Mouse (Mus musculus): ENCODE data around the gene Hamp. TPM values are rescaled to one million over a fixed set of nuclear protein-coding genes. Genes with fewer than 3 reads are reported as not detected.
"Not testable (repeated sequence)": the region's sequence is repeated elsewhere in the genome, so short reads cannot be mapped to it uniquely, and the experiment has no call there.

Gene Hamp
- total and polyA plus RNA-seq, 2 experiments from 2014 or later = not detected

DNA sequence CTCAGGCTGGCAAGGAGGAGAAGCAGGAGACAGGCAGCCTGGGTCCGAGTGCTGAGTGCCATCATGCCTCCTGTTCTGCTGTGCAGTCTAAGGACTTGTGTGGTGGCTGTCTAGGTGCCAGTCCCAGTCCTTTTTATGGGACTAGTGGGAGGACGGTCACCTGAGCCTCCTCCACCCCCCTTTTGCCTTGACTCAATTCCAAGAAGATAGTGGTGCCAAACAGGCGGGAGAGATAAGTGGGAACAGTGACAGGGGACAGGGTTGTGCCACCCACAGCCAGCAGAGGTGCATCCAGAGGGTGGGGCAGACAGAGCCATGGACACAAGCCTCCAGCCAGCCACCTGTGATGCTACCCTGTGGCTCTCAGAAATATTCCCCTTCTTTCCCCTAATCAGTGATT is 19.8 kb downstream of the Hamp start:
- DNase-seq (ENCODE audit: low spot score) = no peak
- H3K9ac ChIP-seq (replicated peaks; ENCODE audit: low read length, poor library complexity, severe bottlenecking) = no peak overlapping the region
- TF ChIP-seq CTCF (IDR thresholded peaks at IDR 0.05) = no peak
- no peaks in the 10 kb centered on the region for H3K9me3 ChIP-seq (ENCODE audit: low read length)
- H3K4me2 ChIP-seq (ENCODE audit: low read depth, low read length, poor library complexity, severe bottlenecking) = no peak overlapping the region
- WGBS = 59% methylated on average over 3 of the region's 3 CpGs
- no peak for ATAC-seq (ENCODE audit: low FRiP score)
- H3K27me3 ChIP-seq (ENCODE audit: insufficient read depth, low read length) = no peaks in the 10 kb centered on the region
- no peak overlapping the region for H3K4me3 ChIP-seq (ENCODE audit: low read depth, low read length)
- no peaks in the 10 kb centered on the region for H3K36me3 ChIP-seq (ENCODE audit: insufficient read depth, low read length)
- H3K27ac ChIP-seq (ENCODE audit: low read depth, low read length) = no peak overlapping the region
- no peaks in the 10 kb centered on the region for H3K4me1 ChIP-seq (ENCODE audit: insufficient read depth, low read length)

DNA sequence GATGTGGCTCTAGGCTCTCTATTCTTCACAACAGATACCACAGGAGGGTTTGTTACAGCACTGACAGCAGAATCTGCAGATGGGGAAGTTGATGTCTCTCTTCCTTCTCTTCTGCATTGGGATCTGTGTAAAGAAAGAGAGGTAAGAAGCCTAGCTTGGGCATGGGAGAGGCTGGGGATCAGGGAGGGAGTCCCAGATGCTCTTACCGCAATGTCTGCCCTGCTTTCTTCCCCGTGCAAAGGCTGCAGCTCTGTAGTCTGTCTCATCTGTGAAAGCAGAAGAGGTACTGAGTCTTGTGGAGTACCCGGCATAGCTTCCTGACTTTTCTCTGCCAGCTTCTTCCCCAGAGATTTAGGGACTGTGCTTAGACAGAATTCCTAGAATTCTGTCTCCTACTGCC is 21.3 kb downstream of the Hamp start:
- not testable (repeated sequence) for DNase-seq (ENCODE audit: low spot score); H3K27ac ChIP-seq (ENCODE audit: low read depth, low read length); H3K9me3 ChIP-seq (ENCODE audit: low read length); H3K27me3 ChIP-seq (ENCODE audit: insufficient read depth, low read length); H3K36me3 ChIP-seq (ENCODE audit: insufficient read depth, low read length); ATAC-seq (ENCODE audit: low FRiP score); H3K4me3 ChIP-seq (ENCODE audit: low read depth, low read length); H3K4me2 ChIP-seq (ENCODE audit: low read depth, low read length, poor library complexity, severe bottlenecking); H3K9ac ChIP-seq (replicated peaks; ENCODE audit: low read length, poor library complexity, severe bottlenecking); H3K4me1 ChIP-seq (ENCODE audit: insufficient read depth, low read length)
- WGBS = 58% methylated on average over 3 of the region's 3 CpGs

DNA sequence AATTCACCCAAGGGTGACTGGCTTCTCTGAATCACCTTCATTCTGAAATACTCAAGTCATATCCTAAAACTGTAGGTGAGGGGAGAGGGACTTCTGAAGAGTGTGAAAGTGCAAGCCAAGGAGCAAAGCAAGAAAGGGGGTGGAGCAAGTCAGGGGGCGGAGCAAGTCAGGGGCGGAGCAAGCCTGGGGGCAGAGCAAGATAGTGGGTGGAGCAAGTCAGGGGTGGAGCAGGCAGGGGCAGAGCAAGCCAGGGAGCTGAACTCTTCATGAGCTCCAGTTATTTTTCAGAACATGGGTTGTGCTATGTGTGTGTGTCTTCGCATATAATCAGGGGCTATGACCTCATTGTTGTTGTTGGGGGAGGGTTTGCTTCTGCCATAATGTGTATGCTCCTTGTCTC is 23.6 kb downstream of the Hamp start:
- H3K4me1 ChIP-seq (ENCODE audit: insufficient read depth, low read length) = no peaks in the 10 kb centered on the region
- H3K9ac ChIP-seq (replicated peaks; ENCODE audit: low read length, poor library complexity, severe bottlenecking) = no peak overlapping the region
- DNase-seq (ENCODE audit: low spot score) (no peak), ATAC-seq (ENCODE audit: low FRiP score) (no peak)
- H3K9me3 ChIP-seq (ENCODE audit: low read length) = no peaks in the 10 kb centered on the region
- no peak overlapping the region for H3K27ac ChIP-seq (ENCODE audit: low read depth, low read length)
- no peaks in the 10 kb centered on the region for H3K36me3 ChIP-seq (ENCODE audit: insufficient read depth, low read length)
- no peaks in the 10 kb centered on the region for H3K27me3 ChIP-seq (ENCODE audit: insufficient read depth, low read length)
- no peak overlapping the region for H3K4me2 ChIP-seq (ENCODE audit: low read depth, low read length, poor library complexity, severe bottlenecking)
- TF ChIP-seq CTCF (IDR thresholded peaks at IDR 0.05) = no peak
- 56% methylated on average over 3 of the region's 3 CpGs for WGBS
- H3K4me3 ChIP-seq (ENCODE audit: low read depth, low read length) = no peak overlapping the region

DNA sequence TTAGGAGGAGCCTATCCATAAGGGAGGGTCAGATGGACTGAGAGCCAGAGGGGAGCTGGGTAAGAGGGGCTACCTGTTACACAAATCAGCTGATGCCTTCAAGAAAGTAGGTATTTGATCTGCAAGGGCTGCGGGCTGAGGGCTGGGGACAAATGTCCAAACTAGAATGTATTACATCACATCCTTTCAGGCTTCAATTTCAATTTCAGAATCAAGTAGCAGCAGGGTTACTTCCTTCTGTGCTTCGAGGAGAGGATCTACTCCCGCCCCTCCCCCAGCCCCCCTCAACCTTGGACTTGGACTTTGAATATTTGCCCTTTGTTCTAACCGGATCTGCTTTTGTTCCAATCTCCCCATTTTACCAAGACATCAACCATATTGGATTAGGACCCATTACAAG is 26.6 kb downstream of the Hamp start:
- Histone ChIP-seq H3K4me1 (ENCODE audit: insufficient read depth, low read length) (no peaks in the 10 kb centered on the region), H3K9me3 (ENCODE audit: low read length) (no peaks in the 10 kb centered on the region), H3K27ac (ENCODE audit: low read depth, low read length) (no peak overlapping the region), H3K4me3 (ENCODE audit: low read depth, low read length) (no peak overlapping the region), H3K4me2 (ENCODE audit: low read depth, low read length, poor library complexity, severe bottlenecking) (no peak overlapping the region), H3K36me3 (ENCODE audit: insufficient read depth, low read length) (no peaks in the 10 kb centered on the region), H3K27me3 (ENCODE audit: insufficient read depth, low read length) (no peaks in the 10 kb centered on the region), H3K9ac (replicated peaks; ENCODE audit: low read length, poor library complexity, severe bottlenecking) (no peak overlapping the region)
- WGBS = 42% methylated on average over 4 of the region's 4 CpGs
- ATAC-seq (ENCODE audit: low FRiP score) = no peak
- TF ChIP-seq CTCF (IDR thresholded peaks at IDR 0.05) = no peak
- no peak for DNase-seq (ENCODE audit: low spot score)

DNA sequence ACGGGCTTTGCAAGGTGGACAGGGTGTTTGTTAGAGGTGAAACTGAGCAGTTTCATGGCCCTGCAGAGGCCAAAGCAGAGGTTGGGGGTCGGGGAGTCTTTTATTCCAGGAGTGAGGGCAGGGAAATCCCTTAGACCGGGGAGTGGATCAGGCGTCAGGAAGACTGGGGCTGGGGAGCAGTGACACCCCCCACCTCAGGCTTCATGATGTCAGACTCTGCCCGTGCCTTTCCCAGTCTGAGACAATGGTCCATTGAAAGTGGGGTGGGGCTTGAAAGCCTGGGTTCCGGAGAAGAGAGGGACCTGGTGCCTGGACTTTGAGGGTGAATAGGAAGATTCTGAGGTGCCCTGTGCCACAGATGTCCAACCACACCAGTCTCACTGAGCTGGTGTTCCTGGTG is 27.1 kb downstream of the Hamp start:
- H3K36me3 ChIP-seq (ENCODE audit: insufficient read depth, low read length) = no peaks in the 10 kb centered on the region
- ATAC-seq (ENCODE audit: low FRiP score) (no peak), DNase-seq (ENCODE audit: low spot score) (no peak)
- no peaks in the 10 kb centered on the region for H3K4me1 ChIP-seq (ENCODE audit: insufficient read depth, low read length)
- H3K9ac ChIP-seq (replicated peaks; ENCODE audit: low read length, poor library complexity, severe bottlenecking) = no peak overlapping the region
- no peak for TF ChIP-seq CTCF (IDR thresholded peaks at IDR 0.05)
- no peak overlapping the region for H3K4me2 ChIP-seq (ENCODE audit: low read depth, low read length, poor library complexity, severe bottlenecking)
- 17% methylated on average over 6 of the region's 6 CpGs for WGBS
- no peak overlapping the region for H3K27ac ChIP-seq (ENCODE audit: low read depth, low read length)
- H3K27me3 ChIP-seq (ENCODE audit: insufficient read depth, low read length) = no peaks in the 10 kb centered on the region
- H3K9me3 ChIP-seq (ENCODE audit: low read length) = no peaks in the 10 kb centered on the region
- no peak overlapping the region for H3K4me3 ChIP-seq (ENCODE audit: low read depth, low read length)

DNA sequence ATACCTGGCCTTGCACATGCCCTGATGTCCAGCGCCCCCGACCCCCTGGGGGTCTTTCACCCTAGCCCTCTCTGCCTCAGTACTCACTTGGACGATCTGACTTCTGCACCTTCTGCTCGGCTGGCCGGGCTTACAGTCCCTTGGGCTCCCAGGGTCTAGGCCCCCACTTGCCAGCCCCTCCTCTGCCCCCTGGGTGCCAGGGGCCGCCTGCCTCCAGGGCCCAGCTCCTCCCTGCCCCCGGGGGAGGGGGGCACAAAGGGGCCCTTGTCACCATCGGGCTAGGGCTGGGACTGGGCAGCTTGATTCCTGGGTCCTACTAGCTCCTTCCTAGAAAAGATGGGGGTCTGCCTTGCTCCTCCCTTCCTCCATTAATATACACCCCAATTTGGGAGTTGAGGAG is 29.1 kb downstream of the Hamp start, which contains the start of gene Mag:
Gene Mag, minus strand, starts transcription at position 142 of the 400 bp plus-strand sequence.
- H3K4me1 ChIP-seq (ENCODE audit: insufficient read depth, low read length) = no peaks in the 10 kb centered on the region
- no peaks in the 10 kb centered on the region for H3K36me3 ChIP-seq (ENCODE audit: insufficient read depth, low read length)
- no peak within 1 kb of the TSS for H3K4me2 ChIP-seq (ENCODE audit: low read depth, low read length, poor library complexity, severe bottlenecking)
- DNase-seq (ENCODE audit: low spot score) = no peak
- no peaks in the 10 kb centered on the region for H3K9me3 ChIP-seq (ENCODE audit: low read length)
- no peaks in the 10 kb centered on the region for H3K27me3 ChIP-seq (ENCODE audit: insufficient read depth, low read length)
- no peak within 1 kb of the TSS for H3K9ac ChIP-seq (replicated peaks; ENCODE audit: low read length, poor library complexity, severe bottlenecking)
- WGBS = 76% methylated on average over 8 of the region's 8 CpGs
- no peak within 1 kb of the TSS for H3K4me3 ChIP-seq (ENCODE audit: low read depth, low read length)
- no peak within 1 kb of the TSS for H3K27ac ChIP-seq (ENCODE audit: low read depth, low read length)
- TF ChIP-seq CTCF (IDR thresholded peaks at IDR 0.05) = no peak
- ATAC-seq (ENCODE audit: low FRiP score) = no peak

Data from midbrain, postnatal 0 days (tissue).